Mouse (Mus musculus) small intestine, adult 2 months (tissue): ENCODE results near the gene Agmo.

ENCODE experiments used
- CTCF ChIP-seq: fragments of 200-500 bp; IDR thresholded peaks from 2 replicates; pipeline ENCODE4 v1.5.1; 2012; ENCODE audit warnings: low read depth, mild to moderate bottlenecking, control low read depth, inconsistent platforms, low read length, moderate library complexity, mixed read lengths; ENCODE audit not compliant: insufficient replicate concordance, insufficient read length; ENCODE audit errors: extremely low read depth
- POLR2A ChIP-seq: fragments of 200-500 bp; IDR thresholded peaks from 2 replicates; pipeline ENCODE4 v1.6.1; 2012; ENCODE audit warnings: low read depth, mild to moderate bottlenecking, control low read depth, inconsistent platforms, low read length, moderate library complexity

DNA sequence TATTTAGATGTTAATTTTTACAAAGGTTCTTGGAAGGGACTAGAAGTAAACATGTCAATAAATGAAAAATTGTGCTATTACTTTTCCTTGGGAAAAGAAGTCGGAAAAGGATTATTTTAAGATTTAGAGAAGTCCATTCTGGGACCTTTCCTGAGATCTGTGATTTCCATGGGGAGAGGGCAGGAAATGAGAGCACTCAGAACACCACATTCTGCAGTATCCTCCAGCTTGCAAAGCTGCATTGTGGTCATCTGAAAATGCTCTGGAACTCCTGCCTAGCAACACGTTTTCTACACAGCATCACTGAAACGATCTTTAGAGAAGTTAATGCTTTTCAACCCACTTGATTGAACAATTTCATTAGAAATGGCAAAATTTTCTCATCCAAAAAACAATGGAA lies 81.4 kb downstream of the Agmo start:
- no peak for TF ChIP-seq CTCF
- TF ChIP-seq POLR2A, result no peak
